Mouse (Mus musculus): ENCODE data around the gene Rec8.

The Rec8 gene

DNA sequence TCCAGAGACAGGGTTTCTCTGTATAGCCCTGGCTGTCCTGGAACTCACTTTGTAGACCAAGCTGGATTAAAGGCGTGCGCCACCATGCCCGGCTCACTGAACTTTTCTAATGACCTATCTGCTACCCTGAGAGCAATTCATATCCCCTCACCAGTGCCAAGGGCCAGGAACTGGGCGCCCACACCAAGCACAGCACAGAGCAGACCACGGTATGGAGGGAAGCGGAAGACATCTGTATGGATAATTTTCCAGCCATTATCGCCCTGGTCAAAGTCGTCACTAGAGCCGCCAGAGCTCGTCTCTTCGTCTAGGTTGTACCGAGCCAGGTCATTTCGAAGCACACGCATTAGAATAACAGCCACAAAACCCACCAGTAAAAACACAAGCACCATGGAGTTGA lies 23.0 kb downstream of the Rec8 start:
- DNase-seq (ENCODE audit: low read depth, low spot score): no peak

GRCm38 (mm10) chr14:55641291-55641690 lies 23.5 kb downstream of the Rec8 start:
- no peak for DNase-seq (ENCODE audit: low read depth, low spot score)

- no peak for DNase-seq (ENCODE audit: low read depth, low spot score)
Observed at GRCm38 (mm10) chr14:55642679-55643059, 24.8 kb downstream of the Rec8 start.

- DNase-seq (ENCODE audit: low read depth, low spot score): peak; percentile 89
Observed at GRCm38 (mm10) chr14:55643060-55643907, 25.4 kb downstream of the Rec8 start, which contains the start of gene Tm9sf1. Gene Tm9sf1, minus strand, starts transcription at chr14:55643806.

DNA sequence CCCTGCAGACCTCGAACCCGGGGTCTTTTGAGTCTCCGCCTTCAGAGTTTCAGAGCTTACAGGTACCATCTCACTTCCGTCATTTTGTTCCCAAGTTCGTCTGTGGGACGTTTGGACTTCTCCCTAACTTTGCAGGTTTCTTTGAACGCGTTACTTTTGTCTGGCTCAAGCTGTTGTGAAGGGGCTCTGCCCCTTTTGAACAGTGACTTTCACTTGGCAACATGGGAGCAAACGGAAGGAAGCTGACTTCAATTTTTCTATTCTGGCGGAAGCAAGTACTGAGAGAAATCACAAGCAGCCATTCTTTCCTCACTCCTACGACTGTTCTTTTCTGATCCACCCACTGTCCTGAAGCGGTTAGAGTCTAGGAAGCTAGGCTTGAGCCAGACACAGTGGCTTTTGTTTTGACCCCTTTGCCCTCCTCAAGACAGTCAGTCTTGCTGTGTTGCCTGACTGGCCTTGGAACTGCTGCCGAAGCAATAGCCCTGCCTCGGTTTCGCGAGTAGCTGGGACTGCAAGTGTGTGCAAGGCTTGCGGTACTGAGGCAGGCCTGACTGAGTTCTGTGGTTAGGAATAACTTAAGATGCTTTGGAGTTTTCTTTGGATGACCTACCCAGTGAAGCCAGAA lies 26.5 kb downstream of the Rec8 start:
- DNase-seq (ENCODE audit: low read depth, low spot score): peak; percentile 62

GRCm38 (mm10) chr14:55649884-55650283 lies 32.0 kb downstream of the Rec8 start, which contains the start of gene Tssk4:
Gene Tssk4, plus strand, starts transcription at chr14:55650184.
- DNase-seq (ENCODE audit: low read depth, low spot score): no peak

DNA sequence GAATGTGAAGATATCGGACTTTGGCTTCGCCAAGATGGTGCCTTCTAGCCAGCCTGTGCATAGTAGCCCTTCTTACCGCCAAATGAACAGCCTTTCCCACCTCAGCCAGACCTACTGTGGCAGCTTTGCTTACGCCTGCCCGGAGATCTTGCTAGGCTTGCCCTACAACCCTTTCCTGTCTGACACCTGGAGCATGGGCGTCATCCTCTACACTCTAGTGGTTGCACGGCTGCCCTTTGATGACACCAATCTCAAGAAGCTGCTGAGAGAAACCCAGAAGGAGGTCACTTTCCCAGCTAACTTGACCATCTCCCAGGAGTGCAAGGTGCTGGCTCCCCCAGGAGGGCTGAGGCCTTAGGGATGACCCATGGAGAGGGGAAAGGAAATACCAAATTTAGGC lies 33.7 kb downstream of the Rec8 start:
- no peak for DNase-seq (ENCODE audit: low read depth, low spot score)

DNA sequence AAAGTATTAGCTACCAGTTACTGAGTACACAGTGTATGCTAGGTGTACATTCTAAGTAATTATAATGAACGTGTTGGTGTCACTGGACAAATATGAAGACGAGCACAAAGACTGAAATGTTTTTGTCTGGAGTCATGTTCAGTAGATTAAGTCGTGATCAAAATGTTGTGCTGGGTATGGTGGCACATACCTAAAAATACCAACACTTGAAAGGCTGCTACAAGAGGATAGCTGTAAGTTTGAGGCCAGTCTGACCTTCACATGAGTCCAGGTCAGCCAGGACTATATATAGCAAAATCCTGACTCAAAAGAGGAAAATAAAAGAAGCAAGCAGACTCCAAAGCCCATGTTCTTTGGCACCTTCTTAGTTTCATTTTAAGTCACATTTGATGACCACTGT lies 39.1 kb downstream of the Rec8 start:
- no peak for DNase-seq (ENCODE audit: low read depth, low spot score)

DNA sequence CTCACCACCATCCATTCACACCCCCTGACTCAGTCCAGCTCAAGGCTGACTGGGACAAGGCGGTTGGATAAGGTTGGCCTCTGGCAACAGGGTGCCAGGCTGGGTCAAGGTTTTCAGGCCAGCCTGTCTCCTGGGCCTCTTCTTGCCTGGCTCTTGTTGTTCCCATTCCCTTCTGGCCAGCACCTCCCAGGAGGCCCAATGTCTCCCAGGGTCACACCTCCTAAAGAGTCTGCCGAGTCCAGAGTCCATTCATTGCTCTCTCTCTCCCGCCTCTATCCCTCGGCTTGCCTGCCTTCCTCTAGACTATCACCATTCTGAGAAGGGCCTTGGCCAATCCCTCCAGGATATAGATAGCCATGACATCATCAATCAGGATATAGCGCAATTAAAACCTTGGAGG lies 40.2 kb downstream of the Rec8 start:
- DNase-seq (ENCODE audit: low read depth, low spot score): no peak

GRCm38 (mm10) chr14:55659960-55660573 lies 42.2 kb downstream of the Rec8 start, which contains the start of gene Mdp1:
Gene Mdp1, minus strand, starts transcription at chr14:55660508.
- DNase-seq (ENCODE audit: low read depth, low spot score): peak; percentile 90

GRCm38 (mm10) chr14:55660636-55661035 lies 42.8 kb downstream of the Rec8 start:
- DNase-seq (ENCODE audit: low read depth, low spot score): no peak

DNA sequence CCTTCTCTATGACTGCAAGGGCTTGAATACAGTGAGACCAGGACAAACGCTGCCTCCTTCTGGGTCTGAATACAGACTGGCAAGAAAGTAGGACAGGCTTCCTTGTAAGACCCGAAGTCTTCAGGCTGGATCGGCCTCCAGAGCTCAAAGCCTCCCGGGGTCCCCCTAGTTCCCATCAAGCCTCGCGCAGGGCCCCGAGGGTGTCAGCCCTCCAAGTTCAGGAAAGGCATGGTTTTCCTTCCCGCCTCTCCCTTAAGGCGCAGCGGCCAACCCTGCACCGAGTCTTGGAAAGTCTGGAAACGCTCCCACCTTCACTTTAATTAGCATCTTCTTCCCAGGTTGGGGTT lies 53.6 kb downstream of the Rec8 start:
- DNase-seq (ENCODE audit: low read depth, low spot score): no peak

GRCm38 (mm10) chr14:55671833-55672740 lies 54.2 kb downstream of the Rec8 start, which contains the start of the genes Gmpr2 and Nedd8:
Gene Gmpr2, plus strand, starts transcription at chr14:55671941.
Gene Nedd8, minus strand, starts transcription at chr14:55672124.
- DNase-seq (ENCODE audit: low read depth, low spot score): peak; percentile 96

DNA sequence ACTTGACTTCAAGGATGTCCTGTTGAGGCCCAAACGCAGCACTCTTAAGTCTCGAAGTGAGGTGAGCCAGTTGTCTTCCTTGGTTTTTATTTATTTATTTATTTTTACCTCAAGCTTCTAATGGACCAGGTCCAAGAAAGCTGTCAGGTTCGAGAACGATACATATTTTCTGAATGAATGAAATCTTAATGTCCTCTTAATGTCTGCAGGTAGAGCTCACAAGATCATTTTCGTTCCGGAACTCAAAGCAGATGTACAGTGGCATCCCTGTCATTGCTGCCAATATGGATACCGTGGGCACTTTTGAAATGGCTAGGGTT lies 54.9 kb downstream of the Rec8 start:
- no peak for DNase-seq (ENCODE audit: low read depth, low spot score)

Measured in CD4-positive helper T cell, adult 2 months (primary cell).